Mouse (Mus musculus): Measurements from ENCODE around the gene Eml4. TPM values are rescaled to one million over a fixed set of nuclear protein-coding genes. Genes with fewer than 3 reads are reported as not detected.

The Eml4 gene
- total RNA-seq (2015) (38.0 and 41.5 TPM in 2 replicates), total RNA-seq (2017) (79.6 and 86.3 TPM in 2 replicates)

GRCm38 (mm10) chr17:83350379-83351091 lies at the start of gene Eml4:
TSS of gene Eml4 (plus strand) at chr17:83350931.
- ATAC-seq (replicated peaks; ENCODE audit: poor library complexity): peak; percentile 83

- ATAC-seq (replicated peaks; ENCODE audit: poor library complexity): peak; percentile 54; the same call in 1 of the 2 replicates
Measured at GRCm38 (mm10) chr17:83301433-83301832, 49.3 kb upstream of the Eml4 start.

- no peak for ATAC-seq (replicated peaks; ENCODE audit: poor library complexity)
Measured at GRCm38 (mm10) chr17:83304089-83304822, 46.5 kb upstream of the Eml4 start.

- ATAC-seq (replicated peaks; ENCODE audit: poor library complexity): peak; percentile 63
Measured at GRCm38 (mm10) chr17:83306964-83307640, 43.6 kb upstream of the Eml4 start.

GRCm38 (mm10) chr17:83307641-83308296 lies 43.0 kb upstream of the Eml4 start:
- peak; percentile 53 for ATAC-seq (replicated peaks; ENCODE audit: poor library complexity)

- no peak for ATAC-seq (replicated peaks; ENCODE audit: poor library complexity)
Measured at GRCm38 (mm10) chr17:83308451-83308850, 42.3 kb upstream of the Eml4 start.

GRCm38 (mm10) chr17:83309243-83309642 lies 41.5 kb upstream of the Eml4 start:
- no peak for ATAC-seq (replicated peaks; ENCODE audit: poor library complexity)

GRCm38 (mm10) chr17:83311806-83312205 lies 38.9 kb upstream of the Eml4 start:
- no peak for ATAC-seq (replicated peaks; ENCODE audit: poor library complexity)

- peak; percentile 58 for ATAC-seq (replicated peaks; ENCODE audit: poor library complexity)
Measured at GRCm38 (mm10) chr17:83312244-83312918, 38.4 kb upstream of the Eml4 start.

- no peak for ATAC-seq (replicated peaks; ENCODE audit: poor library complexity)
Measured at GRCm38 (mm10) chr17:83313046-83313689, 37.6 kb upstream of the Eml4 start.

- peak; percentile 33 for ATAC-seq (replicated peaks; ENCODE audit: poor library complexity)
Measured at GRCm38 (mm10) chr17:83315476-83315875, 35.3 kb upstream of the Eml4 start.

- ATAC-seq (replicated peaks; ENCODE audit: poor library complexity): 0 out of 2 replicates have a peak, but pooled peaks have one; percentile 6
Measured at GRCm38 (mm10) chr17:83322621-83323335, 28.0 kb upstream of the Eml4 start.

- peak; percentile 74 for ATAC-seq (replicated peaks; ENCODE audit: poor library complexity)
Measured at GRCm38 (mm10) chr17:83323410-83324268, 27.1 kb upstream of the Eml4 start.

GRCm38 (mm10) chr17:83324269-83324616 lies 26.5 kb upstream of the Eml4 start:
- no peak for ATAC-seq (replicated peaks; ENCODE audit: poor library complexity)

- peak; percentile 80 for ATAC-seq (replicated peaks; ENCODE audit: poor library complexity)
Measured at GRCm38 (mm10) chr17:83335183-83335584, 15.5 kb upstream of the Eml4 start.

- ATAC-seq (replicated peaks; ENCODE audit: poor library complexity): peak; percentile 54; the same call in 1 of the 2 replicates
Measured at GRCm38 (mm10) chr17:83337051-83337898, 13.5 kb upstream of the Eml4 start.

GRCm38 (mm10) chr17:83339368-83340085 lies 11.2 kb upstream of the Eml4 start:
- no peak for ATAC-seq (replicated peaks; ENCODE audit: poor library complexity)
